Mouse (Mus musculus) megakaryocyte, embryonic 14.5 days (primary cell): ENCODE results near the gene Rnf103.

Experiments
- FLI1 ChIP-seq: IDR thresholded peaks from 2 replicates; pipeline ENCODE4 v1.6.1; 2012; ENCODE audit warnings: low read length, inconsistent platforms, mixed read lengths
- GATA1 ChIP-seq: IDR thresholded peaks from 3 replicates; pipeline ENCODE4 v1.6.1; 2012; ENCODE audit warnings: mixed read lengths, low read length, inconsistent platforms, borderline replicate concordance

GRCm38 (mm10) chr6:71556826-71557225, 63.1 kb downstream of the Rnf103 start:
- TF ChIP-seq GATA1 (no peak), FLI1 (no peak)
